Mouse (Mus musculus): Measurements from ENCODE around the gene Fancd2.

The Fancd2 gene

DNA sequence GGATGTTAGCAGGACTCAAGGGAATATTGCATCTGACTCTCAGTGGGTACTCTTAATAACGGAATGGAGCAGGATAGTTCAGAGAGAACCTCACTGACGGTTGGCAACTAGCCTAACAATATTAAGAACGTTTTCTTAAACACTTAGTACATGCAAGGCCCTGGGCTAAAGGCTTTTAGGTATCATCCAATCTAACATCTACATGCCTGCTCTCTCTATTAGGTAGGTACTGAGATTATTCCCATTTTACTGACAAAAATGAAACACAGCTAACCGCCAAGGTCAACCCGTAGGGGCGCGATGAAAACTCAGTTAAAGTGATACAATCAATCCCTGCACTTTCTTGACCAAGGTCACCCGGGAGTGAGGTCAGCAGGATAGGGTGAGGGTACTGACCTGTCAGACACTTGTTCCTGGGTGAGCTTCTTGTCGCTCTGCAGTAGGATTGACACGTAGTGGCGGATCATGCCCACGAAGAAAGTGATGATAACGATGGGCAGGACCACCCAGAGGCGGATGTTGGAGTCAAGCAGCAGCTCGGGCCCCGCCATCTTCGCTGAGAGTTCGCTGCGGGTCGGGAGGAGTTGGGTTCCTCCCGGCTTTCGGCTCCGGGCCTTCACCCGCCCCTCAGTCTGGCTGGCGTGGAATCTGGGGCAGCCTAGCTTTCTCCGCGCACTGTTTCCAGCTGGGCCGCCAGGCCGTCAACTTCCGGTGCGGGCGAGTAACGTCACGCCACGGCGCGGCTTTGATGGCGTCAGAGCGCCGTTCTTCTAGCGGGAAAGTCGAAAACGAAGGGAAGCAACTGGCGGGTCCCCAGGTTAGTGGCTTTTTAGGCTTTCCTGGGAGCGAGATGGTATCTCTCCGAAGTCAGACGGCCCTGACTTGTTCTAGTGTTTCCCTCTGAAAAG lies at the start of gene Fancd2, which contains the start of gene Emc3:
Gene Fancd2, plus strand, starts transcription at position 751 of the 908 bp plus-strand sequence.
Gene Emc3, minus strand, starts transcription at position 721 of the 908 bp plus-strand sequence.
- peak; percentile 77 to 91 for DNase-seq (ENCODE audit: low read depth in 1 of 2, low spot score in 2 of 2)

DNA sequence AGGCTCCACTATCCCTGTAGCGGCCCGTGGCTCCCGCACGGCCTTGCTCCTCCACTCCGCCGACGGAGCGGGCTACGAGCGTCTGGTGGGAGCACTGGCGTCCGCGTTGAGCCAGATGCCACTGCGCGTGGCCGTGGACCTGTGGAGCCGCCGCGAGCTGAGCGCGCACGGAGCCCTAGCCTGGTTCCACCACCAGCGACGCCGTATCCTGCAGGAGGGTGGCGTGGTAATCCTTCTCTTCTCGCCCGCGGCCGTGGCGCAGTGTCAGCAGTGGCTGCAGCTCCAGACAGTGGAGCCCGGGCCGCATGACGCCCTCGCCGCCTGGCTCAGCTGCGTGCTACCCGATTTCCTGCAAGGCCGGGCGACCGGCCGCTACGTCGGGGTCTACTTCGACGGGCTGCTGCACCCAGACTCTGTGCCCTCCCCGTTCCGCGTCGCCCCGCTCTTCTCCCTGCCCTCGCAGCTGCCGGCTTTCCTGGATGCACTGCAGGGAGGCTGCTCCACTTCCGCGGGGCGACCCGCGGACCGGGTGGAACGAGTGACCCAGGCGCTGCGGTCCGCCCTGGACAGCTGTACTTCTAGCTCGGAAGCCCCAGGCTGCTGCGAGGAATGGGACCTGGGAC lies 48.9 kb upstream of the Fancd2 start:
- no peak for DNase-seq (ENCODE audit: low read depth in 1 of 2, low spot score in 2 of 2)

DNA sequence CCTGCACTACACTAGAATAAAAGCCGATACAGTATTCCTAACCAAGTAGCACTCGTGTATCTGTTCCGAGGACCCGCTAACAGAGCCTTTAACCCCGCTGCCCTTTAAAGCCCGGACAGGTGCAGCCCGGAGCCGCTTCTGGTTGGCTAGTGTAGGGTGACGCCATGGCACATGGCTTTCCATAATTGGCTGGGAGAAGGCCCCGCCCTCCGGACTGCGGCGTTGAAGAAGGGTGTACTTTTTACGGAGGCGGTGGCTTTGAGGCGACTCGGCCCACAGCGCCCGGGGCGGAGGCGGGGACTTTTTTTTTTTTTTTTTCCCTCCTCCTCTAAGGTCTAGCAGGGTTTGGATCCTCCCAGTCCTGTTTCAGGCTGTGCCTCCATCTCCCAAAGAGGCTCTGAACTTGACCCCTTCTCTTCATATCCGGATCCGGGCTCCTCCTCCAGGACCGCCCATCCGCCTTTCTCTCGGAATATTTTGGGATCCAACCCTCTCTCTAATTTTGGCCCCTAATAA lies 48.3 kb upstream of the Fancd2 start, which contains the start of gene Creld1:
Gene Creld1, plus strand, starts transcription at position 198 of the 516 bp plus-strand sequence.
- peak; percentile 82 to 83 for DNase-seq (ENCODE audit: low read depth in 1 of 2, low spot score in 2 of 2)

DNA sequence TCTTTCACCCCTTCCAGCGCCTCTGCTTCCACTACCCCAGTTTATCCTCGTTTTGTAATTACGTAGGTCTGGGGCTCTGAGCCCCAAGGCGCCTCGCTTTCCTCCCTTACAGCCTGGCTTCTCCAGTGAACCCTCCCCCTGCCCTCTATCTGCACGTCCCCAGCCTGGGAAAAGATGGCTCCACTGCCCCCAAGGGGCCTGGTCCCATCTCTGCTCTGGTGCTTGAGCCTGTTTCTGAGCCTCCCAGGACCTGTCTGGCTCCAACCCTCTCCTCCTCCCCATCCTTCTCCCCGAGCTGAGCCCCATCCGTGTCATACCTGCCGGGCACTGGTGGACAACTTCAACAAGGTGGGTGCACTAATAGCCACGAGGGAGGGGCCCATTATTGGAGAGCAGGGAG lies 47.8 kb upstream of the Fancd2 start:
- no peak for DNase-seq (ENCODE audit: low read depth in 1 of 2, low spot score in 2 of 2)

DNA sequence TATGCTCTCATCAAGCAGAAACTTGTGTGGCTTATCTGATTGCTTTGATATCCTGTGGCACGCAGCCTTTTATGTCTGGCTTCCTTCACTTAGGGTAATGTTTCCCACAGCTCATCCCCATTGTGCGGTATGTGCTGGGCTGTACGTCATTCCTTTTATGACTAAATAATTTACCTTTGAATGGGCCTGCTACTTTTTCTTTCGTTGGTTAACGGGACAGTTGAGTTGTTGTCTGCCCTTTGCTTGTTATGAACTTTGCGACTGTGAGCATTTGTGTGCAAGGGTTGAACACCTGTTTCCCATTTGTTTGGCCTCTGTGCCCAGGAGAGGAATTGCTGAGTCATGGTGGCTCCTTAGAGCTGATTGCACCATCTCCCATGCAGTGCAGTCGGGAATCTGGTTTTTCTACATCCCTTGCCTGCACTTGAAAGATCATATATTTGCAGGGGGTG lies 44.3 kb upstream of the Fancd2 start:
- DNase-seq (ENCODE audit: low read depth in 1 of 2, low spot score in 2 of 2): no peak

DNA sequence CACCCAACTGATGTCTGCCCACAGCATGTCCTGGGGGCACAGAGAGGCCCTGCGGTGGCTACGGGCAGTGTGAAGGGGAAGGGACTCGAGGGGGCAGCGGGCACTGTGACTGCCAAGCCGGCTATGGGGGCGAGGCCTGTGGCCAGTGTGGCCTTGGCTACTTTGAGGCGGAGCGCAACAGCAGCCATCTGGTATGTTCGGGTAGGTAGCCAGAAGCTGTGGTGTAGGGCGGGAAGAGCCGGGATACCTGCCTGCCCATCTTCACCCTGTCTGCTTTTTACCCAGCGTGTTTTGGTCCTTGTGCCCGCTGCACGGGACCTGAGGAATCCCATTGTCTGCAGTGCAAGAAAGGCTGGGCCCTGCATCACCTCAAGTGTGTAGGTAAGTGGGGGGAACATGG lies 42.1 kb upstream of the Fancd2 start:
- no peak for DNase-seq (ENCODE audit: low read depth in 1 of 2, low spot score in 2 of 2)

DNA sequence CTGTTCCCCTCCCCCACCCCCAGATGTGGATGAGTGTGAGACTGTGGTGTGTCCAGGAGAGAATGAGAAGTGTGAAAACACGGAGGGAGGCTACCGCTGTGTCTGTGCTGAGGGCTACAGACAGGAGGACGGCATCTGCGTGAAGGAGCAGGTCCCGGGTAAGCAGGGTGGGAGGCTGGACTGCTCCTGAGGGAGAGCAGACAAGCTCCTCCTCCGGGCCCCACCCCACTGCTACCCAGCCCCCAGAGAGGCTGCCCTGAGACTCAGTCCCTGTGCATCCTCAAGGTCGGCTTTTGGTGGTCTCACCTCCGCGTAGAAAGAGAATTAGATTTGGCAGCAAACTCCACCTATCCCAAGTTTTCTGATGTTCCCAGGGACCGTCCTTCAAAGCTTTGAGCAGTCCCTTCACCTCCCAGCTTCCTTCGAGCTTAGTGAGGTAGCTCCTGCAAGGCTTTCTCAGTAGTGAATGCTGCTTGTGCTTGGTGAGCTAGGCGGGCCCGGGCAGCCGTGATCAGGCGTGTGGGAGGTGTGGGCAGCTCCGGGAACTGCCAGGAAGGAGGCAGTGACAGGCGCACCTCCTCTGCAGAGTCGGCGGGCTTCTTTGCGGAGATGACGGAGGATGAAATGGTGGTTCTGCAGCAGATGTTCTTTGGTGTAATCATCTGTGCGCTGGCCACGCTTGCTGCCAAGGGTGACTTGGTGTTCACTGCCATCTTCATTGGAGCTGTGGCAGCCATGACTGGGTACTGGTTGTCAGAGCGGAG lies 39.2 kb upstream of the Fancd2 start:
- DNase-seq (ENCODE audit: low read depth in 1 of 2, low spot score in 2 of 2): no peak

DNA sequence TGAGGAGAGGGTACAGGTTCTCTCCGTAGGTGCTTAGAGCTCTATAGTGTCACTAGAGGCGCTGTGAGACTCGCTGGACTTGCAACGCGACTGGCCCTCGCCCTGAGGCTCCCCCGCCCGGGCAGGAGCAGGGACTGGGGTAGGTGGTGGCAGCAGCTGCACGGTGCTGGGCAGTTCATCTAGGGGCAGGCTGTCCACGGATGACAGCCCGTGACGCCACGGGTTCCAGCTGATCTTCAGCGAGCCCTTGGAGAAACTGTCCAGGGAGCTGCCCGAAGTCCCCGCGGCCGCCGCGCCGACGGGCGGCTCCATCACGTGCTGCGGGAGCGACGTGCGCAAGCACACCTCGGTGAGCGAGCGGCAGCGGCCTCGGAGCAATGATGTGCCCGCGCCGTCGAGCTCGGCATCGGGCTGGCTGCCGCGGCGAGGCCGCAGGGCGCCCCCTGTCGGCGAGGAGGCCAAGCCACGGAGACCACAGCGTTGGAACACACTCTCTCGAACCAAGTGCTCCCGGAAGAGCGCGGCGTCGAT lies 37.2 kb upstream of the Fancd2 start:
- DNase-seq (ENCODE audit: low read depth in 1 of 2, low spot score in 2 of 2): peak; percentile 53 to 80

DNA sequence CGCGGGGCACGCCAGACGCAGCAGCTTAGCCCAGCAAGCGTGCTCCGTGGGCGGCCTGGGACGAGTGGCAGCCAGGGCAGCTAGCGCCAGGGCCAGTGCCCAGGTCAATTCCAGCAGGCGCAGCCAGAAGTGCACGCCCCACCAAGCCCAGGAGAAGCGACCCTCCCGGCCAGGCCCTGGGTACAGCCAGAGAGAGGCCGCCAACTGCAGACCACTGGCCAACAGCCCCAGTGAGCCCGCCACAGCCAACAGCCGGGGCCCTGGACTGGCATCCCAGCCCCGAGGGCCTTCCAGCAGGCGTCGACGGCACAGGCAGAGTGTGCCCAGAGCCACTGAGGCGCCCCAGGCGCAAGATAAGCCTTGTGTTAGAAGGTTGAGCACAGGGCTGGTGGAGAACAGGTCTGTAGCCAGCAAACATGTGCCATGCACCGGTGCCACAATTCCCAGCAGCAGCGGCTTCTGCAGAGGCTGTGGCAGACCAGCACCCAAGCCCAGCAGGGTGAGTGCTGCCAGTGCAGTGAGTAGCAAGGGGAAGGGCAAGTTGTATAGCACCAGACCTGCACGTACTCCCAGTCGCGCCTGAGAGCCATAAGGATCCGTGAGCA lies 36.3 kb upstream of the Fancd2 start:
- no peak for DNase-seq (ENCODE audit: low read depth in 1 of 2, low spot score in 2 of 2)

DNA sequence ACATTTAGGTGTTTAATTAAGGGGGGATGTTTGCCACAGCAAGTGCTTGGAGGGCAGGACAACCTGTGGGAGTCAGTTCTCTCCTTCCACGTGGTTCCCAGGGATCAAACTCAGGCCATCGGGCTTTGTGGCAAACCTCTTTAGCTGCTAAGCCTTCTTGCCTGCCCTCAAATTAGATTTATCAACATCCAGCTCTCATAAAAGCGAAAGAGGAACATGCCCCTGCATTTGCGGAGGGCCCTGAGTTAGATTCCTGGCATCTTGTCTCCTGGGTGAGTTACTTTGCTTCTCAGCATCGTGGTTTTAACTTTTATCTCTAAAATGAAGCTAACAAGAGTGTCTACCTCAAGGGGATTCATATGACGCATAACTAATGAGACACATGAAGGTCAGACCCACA lies 32.1 kb upstream of the Fancd2 start:
- no peak for DNase-seq (ENCODE audit: low read depth in 1 of 2, low spot score in 2 of 2)

DNA sequence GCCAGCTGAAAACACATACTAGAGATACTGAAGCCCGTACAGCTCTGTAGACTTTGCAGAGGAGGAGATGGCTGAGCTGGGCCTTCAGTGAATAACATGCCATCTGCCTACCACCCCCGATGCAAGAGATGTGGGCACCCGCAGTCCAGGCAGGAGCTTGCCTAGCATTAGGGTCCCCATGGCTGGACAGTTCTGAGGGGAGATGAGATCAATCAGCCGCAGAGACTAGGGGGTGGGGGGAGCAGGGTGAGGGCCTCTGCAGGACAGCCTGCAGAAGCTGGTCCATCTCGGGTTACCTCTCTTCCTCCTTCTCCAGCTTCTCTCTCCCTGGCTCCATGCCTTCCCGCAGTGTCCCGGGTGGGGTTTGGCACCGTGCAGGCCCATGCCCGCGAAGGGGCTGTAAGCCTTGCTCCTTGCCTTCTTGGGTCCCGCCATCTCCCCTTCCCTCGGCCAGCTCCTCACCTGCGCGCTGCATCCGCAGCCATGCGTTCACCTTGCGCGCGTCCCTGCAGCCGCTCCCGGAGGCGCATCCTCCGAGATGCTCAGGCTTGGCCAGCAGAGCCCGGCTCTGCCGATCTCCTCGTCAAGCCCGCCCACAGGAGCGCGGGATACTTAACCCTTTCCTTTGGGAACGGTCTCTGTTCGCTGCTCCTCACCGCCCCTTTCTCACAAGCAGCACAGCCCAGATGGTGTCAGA lies 29.9 kb upstream of the Fancd2 start, which contains the start of gene Prrt3:
Gene Prrt3, minus strand, starts transcription at position 544 of the 697 bp plus-strand sequence.
- DNase-seq (ENCODE audit: low read depth in 1 of 2, low spot score in 2 of 2): no peak

DNA sequence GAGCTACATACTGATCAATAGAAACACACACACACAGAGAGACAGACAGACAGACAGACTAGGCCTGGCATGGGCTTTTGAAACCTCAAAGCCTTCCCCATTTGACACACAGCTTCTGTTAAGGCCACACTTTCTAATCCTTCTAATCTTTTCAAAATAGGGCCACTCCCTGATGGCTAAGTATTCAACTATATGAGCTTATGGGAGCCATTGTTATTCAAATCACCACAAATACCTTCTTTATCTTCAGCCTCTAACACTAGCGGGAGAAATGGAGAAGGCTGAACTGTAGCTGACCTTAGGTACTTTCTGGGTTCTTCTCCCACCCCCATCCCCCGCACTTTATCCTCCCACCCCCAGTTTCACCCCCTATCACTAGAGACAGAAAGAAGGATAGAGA lies 28.7 kb upstream of the Fancd2 start:
- no peak for DNase-seq (ENCODE audit: low read depth in 1 of 2, low spot score in 2 of 2)

DNA sequence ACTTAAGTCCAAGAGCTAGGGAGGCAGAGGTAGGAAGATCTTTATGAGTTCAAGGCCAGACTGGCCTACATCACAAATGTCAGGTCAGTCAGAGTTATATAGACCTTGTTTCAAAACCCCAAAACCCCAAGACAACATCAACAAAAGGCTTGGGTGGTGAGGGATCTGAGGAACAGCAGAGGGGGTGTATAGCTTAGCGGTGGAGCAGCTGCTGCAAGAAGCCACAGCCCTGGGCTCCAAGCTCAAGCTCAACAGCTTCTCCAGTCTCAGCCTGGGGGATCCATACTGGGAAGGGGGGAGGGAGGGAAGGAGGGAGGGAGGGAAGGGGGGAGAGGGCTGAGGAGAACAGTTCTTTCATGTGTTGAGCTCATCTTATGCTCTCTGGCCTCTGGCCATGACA lies 25.8 kb upstream of the Fancd2 start:
- no peak for DNase-seq (ENCODE audit: low read depth in 1 of 2, low spot score in 2 of 2)

DNA sequence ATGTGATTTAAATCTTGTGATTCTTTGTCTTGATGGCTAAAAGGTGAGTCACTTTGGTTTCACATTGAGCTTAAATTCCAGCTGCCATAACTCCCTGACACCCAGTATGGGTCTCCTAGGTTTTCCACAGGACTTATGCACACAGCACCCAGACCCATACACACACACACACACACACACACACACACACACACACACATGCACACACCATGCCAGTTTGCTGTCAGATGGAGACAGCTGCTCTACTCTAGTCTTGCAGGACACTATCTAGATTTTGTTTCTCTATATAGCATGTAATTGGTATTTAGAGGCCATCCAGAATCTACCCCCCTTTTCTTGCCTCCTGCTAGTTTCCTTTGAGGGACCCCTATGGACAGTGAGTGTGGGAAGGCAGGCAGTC lies 24.4 kb upstream of the Fancd2 start:
- DNase-seq (ENCODE audit: low read depth in 1 of 2, low spot score in 2 of 2): no peak

DNA sequence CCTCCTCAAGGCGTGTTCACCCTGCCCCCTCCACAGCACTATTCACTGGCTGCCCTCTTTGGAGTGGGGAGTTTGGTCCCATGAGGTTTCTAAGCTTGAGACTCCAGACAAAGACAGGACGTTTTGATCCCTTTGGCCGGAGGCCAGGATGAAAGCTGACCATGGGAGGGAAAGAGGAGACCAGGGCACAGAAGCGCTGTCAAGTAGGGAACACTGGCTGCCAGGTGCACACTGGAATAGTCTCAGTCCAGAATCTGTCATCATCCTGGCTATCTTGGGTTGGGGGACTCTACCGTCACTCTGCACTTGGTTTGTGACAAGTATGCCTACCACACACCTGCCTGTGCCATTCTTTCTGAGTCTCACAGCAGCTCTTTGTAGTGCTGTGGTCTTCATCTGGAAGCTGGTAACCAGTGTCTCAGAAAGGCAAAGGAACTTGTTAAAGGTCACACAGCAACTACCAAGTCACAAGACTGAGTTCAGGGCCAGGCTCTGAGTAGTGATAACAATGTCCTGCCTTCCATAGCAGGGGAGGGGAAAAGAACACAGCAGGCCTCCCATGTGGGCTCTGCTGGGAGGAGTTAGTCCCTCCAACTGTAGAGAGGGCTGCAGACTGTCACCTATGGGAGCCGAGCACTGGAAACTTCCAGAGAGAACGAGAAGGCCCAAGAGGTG lies 23.1 kb upstream of the Fancd2 start:
- DNase-seq (ENCODE audit: low read depth in 1 of 2, low spot score in 2 of 2): no peak

DNA sequence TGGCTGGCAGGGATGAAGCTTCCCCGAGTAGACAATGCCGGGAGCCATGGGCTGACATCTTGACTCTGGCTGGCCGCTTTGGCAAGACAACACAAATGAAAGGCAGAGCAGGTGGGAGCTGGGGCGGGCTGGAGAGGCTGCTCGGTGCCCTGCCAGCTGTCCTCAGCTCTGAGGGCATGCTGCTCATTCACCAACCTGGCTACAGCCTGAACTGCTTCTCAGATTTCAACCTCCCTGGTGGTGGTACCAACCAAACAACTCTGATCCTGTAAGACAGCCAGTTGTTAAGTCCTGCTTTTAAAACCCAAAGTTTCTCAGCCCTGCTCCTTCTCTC lies 22.6 kb upstream of the Fancd2 start:
- DNase-seq (ENCODE audit: low read depth in 1 of 2, low spot score in 2 of 2): no peak

DNA sequence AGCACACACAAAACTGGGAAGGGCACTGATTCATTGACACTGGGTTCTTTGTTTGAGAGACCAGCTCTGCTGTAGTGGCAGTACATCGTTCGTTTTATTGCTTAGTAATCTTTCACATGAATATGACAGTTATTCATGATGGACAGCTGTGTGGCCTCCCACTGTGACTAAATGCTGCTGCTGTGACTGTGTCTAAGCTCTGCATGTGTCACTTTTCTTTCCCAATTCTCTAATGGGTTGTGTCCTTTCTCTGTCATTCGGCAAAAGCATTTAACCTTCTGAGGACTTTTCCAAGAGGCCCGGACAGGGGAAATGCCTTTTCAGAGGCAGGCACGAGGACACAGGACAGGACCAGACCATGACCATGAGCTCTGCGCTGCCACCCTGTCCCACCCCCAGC lies 17.5 kb upstream of the Fancd2 start:
- DNase-seq (ENCODE audit: low read depth in 1 of 2, low spot score in 2 of 2): no peak

DNA sequence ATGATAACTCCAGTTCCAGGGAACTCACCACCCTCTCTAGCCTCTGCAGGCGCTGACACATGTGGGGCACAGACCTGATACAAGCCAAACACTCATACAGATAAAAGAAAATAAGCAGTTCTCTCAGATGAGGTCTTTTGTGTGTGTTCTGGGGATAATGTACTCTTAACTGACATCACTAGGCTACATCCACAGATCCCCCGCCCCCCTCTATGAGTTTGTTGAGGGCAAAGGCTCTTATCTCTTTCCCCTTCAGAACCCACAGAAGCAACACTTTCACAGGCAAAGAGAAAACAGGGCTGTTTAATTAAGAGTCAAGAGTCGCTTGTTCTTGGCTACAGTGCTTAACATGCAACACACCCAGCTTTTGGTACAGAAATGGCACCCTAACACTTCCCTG lies 16.9 kb upstream of the Fancd2 start:
- no peak for DNase-seq (ENCODE audit: low read depth in 1 of 2, low spot score in 2 of 2)

DNA sequence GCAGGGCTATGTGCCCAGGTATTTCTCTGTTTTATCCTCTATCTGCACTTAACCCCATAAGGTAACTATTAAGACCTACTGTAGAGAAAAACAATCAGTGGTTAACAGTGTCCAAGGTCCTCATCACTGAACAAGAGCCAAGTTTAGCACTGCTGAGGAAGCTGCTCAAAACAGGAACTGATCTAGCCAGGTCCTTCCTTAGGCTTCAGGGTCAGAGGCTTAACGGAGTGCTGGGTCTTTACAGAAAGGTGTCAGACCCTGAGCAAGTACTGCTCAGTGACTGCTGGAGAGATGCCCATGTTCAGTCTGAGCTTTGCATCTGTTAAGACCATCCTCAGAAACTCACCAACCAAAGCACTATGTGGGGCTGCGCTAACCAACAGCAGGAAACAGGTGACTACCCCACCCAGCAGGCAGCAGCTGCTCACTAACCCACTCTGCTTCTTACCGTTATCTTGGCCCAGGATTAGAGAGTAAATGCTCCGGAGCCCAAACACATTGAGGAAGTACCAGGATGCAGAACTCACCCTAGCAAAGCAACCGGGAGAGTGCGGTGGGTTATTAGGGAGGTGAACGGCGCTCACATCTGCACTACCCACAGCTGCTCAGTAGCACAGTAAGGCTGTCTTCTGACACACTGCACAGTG lies 13.9 kb upstream of the Fancd2 start:
- no peak for DNase-seq (ENCODE audit: low read depth in 1 of 2, low spot score in 2 of 2)
